Mouse (Mus musculus) heart, postnatal 0 days (tissue): ENCODE measurements around the gene Prr36.

Source experiments
- CTCF ChIP-seq: IDR thresholded peaks from 2 replicates; pipeline ENCODE4 v1.5.1; 2016; ENCODE audit warnings: antibody characterized with exemption, control low read depth, low read depth
- EP300 ChIP-seq: IDR thresholded peaks from 2 replicates; pipeline ENCODE4 v1.6.1; 2016; ENCODE audit warnings: antibody characterized with exemption, low read depth

- no peak for TF ChIP-seq CTCF
- TF ChIP-seq EP300: no peak
Measured at GRCm38 (mm10) chr8:4252116-4252760, 35.0 kb upstream of the Prr36 start.
